ENCODE assay signal across 14 mouse cellular contexts in genomic region chr3:106131690-106132089, GRCm38 (mm10). TPM values are rescaled to one million over a fixed set of nuclear protein-coding genes. Genes with fewer than 3 reads are reported as not detected.
DNase-seq lines count a peak whose midpoint lies in the region; ATAC-seq lines count a peak whose summit lies in the region.
"Had no signal": no experiment of that assay in that cellular context is flagged by ENCODE, and none has a peak within 500 bp of the region (broad histone marks: within the 10 kb centered on the region; RNA-seq: fewer than 3 reads in every experiment).

No protein-coding gene starts in this region.

- intact Hi-C loops in left cerebral cortex, postnatal 10 days (cut with DNase I) = no loop called here

- ATAC-seq in midbrain, embryonic 16.5 days = peak; percentile 45; the same call in 1 of the 2 replicates
- ATAC-seq: activated CD4-positive, CD25-positive, alpha-beta regulatory T cell, adult 4 months had no signal

- H3K4me2 ChIP-seq in midbrain, embryonic 16.5 days (ENCODE audit: low read length) = no peak overlapping the region
- H3K4me2 ChIP-seq: embryonic facial prominence, embryonic 12.5 days; limb, embryonic 15.5 days; midbrain, embryonic 12.5 days had no signal

- DNase-seq in midbrain, embryonic 10.5 days (ENCODE audit: low spot score) = no peak
- DNase-seq in frontal cortex, postnatal 25 days (ENCODE audit: low spot score in 2 of 2) = peak; percentile 29 to 56
- DNase-seq in left cerebral cortex, postnatal 10 days (ENCODE audit: extremely low spot score in 1 of 2, low spot score in 2 of 2) = peak; percentile 52 to 76
- DNase-seq in ovary, postnatal 14 days (ENCODE audit: low spot score) = no peak
- DNase-seq in heart, adult 8-10 months (ENCODE audit: low spot score) = no peak
- no peak for DNase-seq in adrenal gland, postnatal 25 days
- no peak for DNase-seq in gastrocnemius, postnatal 10 days

- H3K27me3 ChIP-seq in midbrain, embryonic 16.5 days (ENCODE audit: control insufficient read depth, insufficient read depth, low read depth, low read length) = no peaks in the 10 kb centered on the region
- H3K27me3 ChIP-seq in midbrain, embryonic 10.5 days (ENCODE audit: low read depth, poor library complexity, severe bottlenecking) = no peaks in the 10 kb centered on the region
- H3K27me3 ChIP-seq: CH12.LX; embryonic facial prominence, embryonic 12.5 days; limb, embryonic 15.5 days; midbrain, embryonic 12.5 days had no signal

- no peaks in the 10 kb centered on the region for H3K4me1 ChIP-seq in midbrain, embryonic 16.5 days (ENCODE audit: control insufficient read depth, insufficient read depth, low read length)
- no peaks in the 10 kb centered on the region for H3K4me1 ChIP-seq in midbrain, embryonic 10.5 days
- H3K4me1 ChIP-seq: embryonic facial prominence, embryonic 12.5 days; limb, embryonic 15.5 days; midbrain, embryonic 12.5 days had no signal

- H3K9ac ChIP-seq in midbrain, embryonic 16.5 days (ENCODE audit: low read depth, low read length) = no peak overlapping the region
- H3K9ac ChIP-seq: embryonic facial prominence, embryonic 12.5 days; limb, embryonic 15.5 days; midbrain, embryonic 12.5 days had no signal

- H3K4me3 ChIP-seq in midbrain, embryonic 16.5 days (ENCODE audit: low read depth, low read length) = no peak overlapping the region
- no peak overlapping the region for H3K4me3 ChIP-seq in midbrain, embryonic 10.5 days
- H3K4me3 ChIP-seq: embryonic facial prominence, embryonic 12.5 days; limb, embryonic 15.5 days; midbrain, embryonic 12.5 days had no signal

- whole genome bisulfite sequencing in midbrain, embryonic 16.5 days = 78% methylated on average over 5 of the region's 5 CpGs
- 85% methylated on average over 5 of the region's 5 CpGs for WGBS in midbrain, embryonic 10.5 days

- H3K27ac ChIP-seq in midbrain, embryonic 16.5 days (ENCODE audit: low read length) = no peak overlapping the region
- no peak overlapping the region for H3K27ac ChIP-seq in midbrain, embryonic 10.5 days (replicated peaks)
- H3K27ac ChIP-seq: embryonic facial prominence, embryonic 12.5 days; limb, embryonic 15.5 days; midbrain, embryonic 12.5 days had no signal

- H3K9me3 ChIP-seq in midbrain, embryonic 16.5 days (replicated peaks; ENCODE audit: control insufficient read depth, low read length, poor library complexity, severe bottlenecking) = peaks cover 6% of the 10 kb centered on the region; the same call in 1 of the 2 replicates
- H3K9me3 ChIP-seq in midbrain, embryonic 10.5 days (replicated peaks) = peaks cover 27% of the 10 kb centered on the region
- H3K9me3 ChIP-seq: limb, embryonic 15.5 days; midbrain, embryonic 12.5 days had no signal

- H3K36me3 ChIP-seq in midbrain, embryonic 16.5 days (ENCODE audit: control insufficient read depth, insufficient read depth, low read length) = no peaks in the 10 kb centered on the region
- H3K36me3 ChIP-seq in midbrain, embryonic 10.5 days = no peaks in the 10 kb centered on the region
- H3K36me3 ChIP-seq: embryonic facial prominence, embryonic 12.5 days; limb, embryonic 15.5 days; midbrain, embryonic 12.5 days had no signal

RNA-seq across cellular contexts. Expression of gene Chia1, which starts 18.7 kb away (rescaled TPM):
- 1.1 and 1.5 TPM in 2 replicates for polyA plus RNA-seq in midbrain, embryonic 16.5 days (2015; fragmentation: Nextera tagmentation; extraction: Ambion mirVana)
- polyA plus RNA-seq in midbrain, embryonic 10.5 days (2016; fragmentation: Nextera tagmentation; extraction: Ambion mirVana) = 0.11 TPM in 1 of 2 replicates, not detected in the other
- total RNA-seq in left cerebral cortex, postnatal 10 days (2021) = 1 to 10 TPM in 1 of 2 experiments, under 1 TPM in 1; 0.99 to 1.8 TPM
- not detected for total RNA-seq in heart, adult 8-10 months (2022)
- total RNA-seq in adrenal gland, postnatal 25 days (2021) = not detected in 2 replicates
- total RNA-seq in gastrocnemius, postnatal 10 days (2021) = not detected
- polyA plus RNA-seq: embryonic facial prominence, embryonic 12.5 days; limb, embryonic 15.5 days had no signal

RNA-seq across cellular contexts. Expression of gene Chil3, which starts 35.7 kb away (rescaled TPM):
- not detected in 2 replicates for polyA plus RNA-seq in midbrain, embryonic 16.5 days (2015; fragmentation: Nextera tagmentation; extraction: Ambion mirVana)
- polyA plus RNA-seq in midbrain, embryonic 10.5 days (2016; fragmentation: Nextera tagmentation; extraction: Ambion mirVana) = not detected in 2 replicates
- total RNA-seq in left cerebral cortex, postnatal 10 days (2021) = not detected
- total RNA-seq in heart, adult 8-10 months (2022) = 10 to 100 TPM in 1 of 4 experiments, under 1 TPM in 1, not detected in 2; 0.34 to 91.4 TPM
- not detected in 2 replicates for total RNA-seq in adrenal gland, postnatal 25 days (2021)
- 1 to 10 TPM in 1 of 2 experiments, not detected in 1; 2.6 TPM for total RNA-seq in gastrocnemius, postnatal 10 days (2021)
- total RNA-seq: CH12.LX had no signal
- polyA plus RNA-seq: embryonic facial prominence, embryonic 12.5 days; heart, embryonic 14.5 days; midbrain, embryonic 12.5 days had no signal

Comparison
In these comparisons a context has a peak if more than half of its experiments do, and no peak if none do; other contexts are left out.
1. DNase-seq: peak in frontal cortex, postnatal 25 days (2 of 2) and left cerebral cortex, postnatal 10 days (2 of 2); none in midbrain, embryonic 10.5 days (single experiment), ovary, postnatal 14 days (single experiment), heart, adult 8-10 months (single experiment), adrenal gland, postnatal 25 days (single experiment) and gastrocnemius, postnatal 10 days (single experiment).